ENCODE assay signal across 8 mouse cellular contexts in genomic region chrX:38473164-38473536, GRCm38 (mm10). TPM values are rescaled to one million over a fixed set of nuclear protein-coding genes. Genes with fewer than 3 reads are reported as not detected.
DNase-seq lines count a peak whose midpoint lies in the region; ATAC-seq and TF ChIP-seq lines count a peak whose summit lies in the region.

No protein-coding gene starts in this region.

- H3K4me2 ChIP-seq in hindbrain, embryonic 16.5 days (ENCODE audit: low read length), result peak overlapping the region; percentile 57

- DNase-seq in cerebellum, adult 11-12 months, result peak; percentile 15
- DNase-seq in cerebellum, postnatal 4 days (ENCODE audit: low spot score in 2 of 2), result no peak
- DNase-seq in spleen, adult 2 months (ENCODE audit: low read depth in 1 of 2, low spot score in 2 of 2), result no peak
- DNase-seq in spleen, adult 18-20 months, result no peak
- DNase-seq in midbrain, embryonic 10.5 days (ENCODE audit: low spot score), result no peak
- DNase-seq in left cerebral cortex, adult 11 months (ENCODE audit: low spot score), result no peak
- DNase-seq in cerebellum, adult 18-20 months, result no peak

- no peaks in the 10 kb centered on the region for H3K36me3 ChIP-seq in spleen, adult 2 months (ENCODE audit: control insufficient read depth, insufficient read depth, low read length)
- H3K36me3 ChIP-seq in hindbrain, embryonic 16.5 days (ENCODE audit: control insufficient read depth, insufficient read depth, low read length), result no peaks in the 10 kb centered on the region
- H3K36me3 ChIP-seq in midbrain, embryonic 10.5 days, result no peaks in the 10 kb centered on the region

- no peak overlapping the region for H3K27ac ChIP-seq in spleen, adult 2 months (ENCODE audit: insufficient read depth, low read length)
- no peak overlapping the region for H3K27ac ChIP-seq in hindbrain, embryonic 16.5 days (ENCODE audit: low read depth, low read length)
- peak overlapping the region; percentile 87; the same call in 1 of the 2 replicates for H3K27ac ChIP-seq in midbrain, embryonic 10.5 days (replicated peaks)

- TF ChIP-seq POLR2A in spleen, adult 2 months (IDR thresholded peaks at IDR 0.05; ENCODE audit: low read depth, low read length), result no peak

- no peaks in the 10 kb centered on the region for H3K4me1 ChIP-seq in spleen, adult 2 months (ENCODE audit: control insufficient read depth, insufficient read depth, insufficient read length)
- no peaks in the 10 kb centered on the region for H3K4me1 ChIP-seq in hindbrain, embryonic 16.5 days (ENCODE audit: control insufficient read depth, insufficient read depth, low read depth, low read length)
- no peaks in the 10 kb centered on the region for H3K4me1 ChIP-seq in midbrain, embryonic 10.5 days

- peak; percentile 67 for ATAC-seq in hindbrain, embryonic 16.5 days

- H3K9me3 ChIP-seq in hindbrain, embryonic 16.5 days (ENCODE audit: control insufficient read depth, low read length), result no peaks in the 10 kb centered on the region
- no peaks in the 10 kb centered on the region for H3K9me3 ChIP-seq in midbrain, embryonic 10.5 days (replicated peaks)

- 21% methylated on average over 10 of the region's 10 CpGs for WGBS in spleen, adult 2 months
- 14% methylated on average over 10 of the region's 10 CpGs for WGBS in hindbrain, embryonic 16.5 days
- WGBS in midbrain, embryonic 10.5 days, result 17% methylated on average over 10 of the region's 10 CpGs

- no peaks in the 10 kb centered on the region for H3K27me3 ChIP-seq in spleen, adult 2 months (ENCODE audit: control insufficient read depth, insufficient read depth, low read length)
- no peaks in the 10 kb centered on the region for H3K27me3 ChIP-seq in hindbrain, embryonic 16.5 days (replicated peaks; ENCODE audit: control insufficient read depth, insufficient read depth, low read length)
- H3K27me3 ChIP-seq in midbrain, embryonic 10.5 days (ENCODE audit: low read depth, poor library complexity, severe bottlenecking), result no peaks in the 10 kb centered on the region

- no peak overlapping the region for H3K9ac ChIP-seq in hindbrain, embryonic 16.5 days (ENCODE audit: low read depth, low read length)

- H3K4me3 ChIP-seq in spleen, adult 2 months (ENCODE audit: extremely low read depth, insufficient read depth, insufficient read length), result peak overlapping the region; percentile 80
- peak overlapping the region; percentile 59 for H3K4me3 ChIP-seq in hindbrain, embryonic 16.5 days (ENCODE audit: low read length)
- peak overlapping the region; percentile 55 for H3K4me3 ChIP-seq in midbrain, embryonic 10.5 days

- TF ChIP-seq CTCF in spleen, adult 2 months (IDR thresholded peaks at IDR 0.05; ENCODE audit: extremely low read depth, insufficient read depth, insufficient read length, insufficient replicate concordance), result no peak

RNA-seq across cellular contexts. Expression of gene Lamp2, which starts 16.9 kb away (rescaled TPM):
- 15.5 and 17.6 TPM in 2 replicates for polyA plus RNA-seq in spleen, adult 2 months (2012; rRNA removed)
- polyA plus RNA-seq in hindbrain, embryonic 16.5 days (2015; fragmentation: Nextera tagmentation; extraction: Ambion mirVana), result 63.7 and 77.1 TPM in 2 replicates
- polyA plus RNA-seq in midbrain, embryonic 10.5 days (2016; fragmentation: Nextera tagmentation; extraction: Ambion mirVana), result 69.8 and 72.4 TPM in 2 replicates
